Mouse (Mus musculus): ENCODE measurements around the gene Tmem132c.

GRCm38 (mm10) chr5:127405391-127406000 lies 163.9 kb downstream of the Tmem132c start:
- no peak for TF ChIP-seq CTCF (IDR thresholded peaks at IDR 0.05; ENCODE audit: extremely low read depth, insufficient read length, insufficient replicate concordance, low read depth, low read length)
- no peak for TF ChIP-seq POLR2A (IDR thresholded peaks at IDR 0.05; ENCODE audit: low read depth, low read length)

Data from small intestine, adult 2 months (tissue).